Mouse (Mus musculus) heart, adult 11 months (tissue): ENCODE data around the gene E130218I03Rik.

ENCODE experiments used
- DNase-seq: peaks from one replicate; pipeline ENCODE4 v3.0.0; 2022

E130218I03Rik gene

DNA sequence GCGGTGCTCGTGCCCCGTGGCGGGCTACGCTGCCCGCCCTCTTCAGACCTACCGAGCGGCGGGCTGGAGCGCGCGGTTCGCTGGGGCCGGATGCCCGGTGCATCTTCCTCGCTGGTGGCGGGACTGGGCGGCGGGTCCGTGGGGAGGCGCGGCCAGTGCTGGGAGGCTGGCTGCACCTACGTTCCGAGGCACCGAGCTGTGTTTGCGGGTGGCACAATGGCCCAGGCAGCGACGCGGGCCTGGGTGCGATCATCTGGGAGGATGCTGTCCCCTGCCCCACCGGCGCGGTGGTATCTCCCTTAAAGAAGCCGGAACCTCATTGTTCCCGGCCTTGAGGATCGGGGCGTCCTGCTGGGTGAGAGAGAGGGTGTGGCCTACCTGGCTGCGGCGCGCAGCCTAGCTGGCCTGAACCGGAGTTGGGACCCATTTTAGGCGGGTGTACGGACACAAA is 44.1 kb downstream of the E130218I03Rik start, which contains the start of gene Pdik1l:
Gene Pdik1l (minus strand): TSS at position 321 of the 451 bp plus-strand sequence.
- DNase-seq: peak; percentile 98

DNA sequence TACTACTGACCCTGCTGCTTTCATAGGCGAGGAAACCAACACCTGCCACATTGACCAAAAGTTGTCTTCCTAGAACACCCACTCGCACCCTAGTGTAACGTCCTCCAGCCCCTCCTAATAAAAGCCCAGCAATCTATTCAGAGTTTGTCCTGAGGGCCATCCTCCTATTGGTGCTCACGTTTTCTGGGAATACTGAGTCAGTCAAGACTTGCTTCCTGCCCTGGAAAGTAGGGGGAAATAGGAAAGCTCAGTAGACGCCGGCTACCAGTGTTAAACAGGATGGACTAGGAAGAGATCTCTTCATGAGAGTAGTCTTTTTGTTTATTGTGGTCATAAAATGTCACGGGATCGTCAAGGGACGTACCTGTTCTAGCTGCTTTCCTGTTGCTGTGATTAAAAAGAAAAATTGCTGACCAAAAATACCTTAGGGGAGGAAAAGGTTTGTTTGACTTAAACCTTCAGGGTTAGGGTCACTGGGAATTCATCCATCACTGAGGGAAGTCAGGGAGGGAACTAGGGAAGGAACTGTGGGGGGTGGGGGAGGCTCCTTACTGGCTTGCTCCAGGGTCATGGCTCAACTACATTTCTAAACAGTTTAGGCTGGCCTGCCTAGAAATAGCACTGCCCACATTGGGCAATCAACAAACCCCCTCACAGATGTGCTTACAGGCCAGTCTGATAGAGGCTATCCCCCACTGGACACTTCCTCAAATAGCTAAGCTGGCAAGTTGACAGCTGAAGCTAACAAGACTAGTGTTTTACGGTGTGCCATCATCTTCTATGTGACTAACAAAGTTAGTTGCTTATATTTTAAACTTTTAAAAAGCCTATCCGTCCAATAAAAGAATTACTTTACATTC is 45.2 kb downstream of the E130218I03Rik start:
- peak; percentile 96 for DNase-seq

DNA sequence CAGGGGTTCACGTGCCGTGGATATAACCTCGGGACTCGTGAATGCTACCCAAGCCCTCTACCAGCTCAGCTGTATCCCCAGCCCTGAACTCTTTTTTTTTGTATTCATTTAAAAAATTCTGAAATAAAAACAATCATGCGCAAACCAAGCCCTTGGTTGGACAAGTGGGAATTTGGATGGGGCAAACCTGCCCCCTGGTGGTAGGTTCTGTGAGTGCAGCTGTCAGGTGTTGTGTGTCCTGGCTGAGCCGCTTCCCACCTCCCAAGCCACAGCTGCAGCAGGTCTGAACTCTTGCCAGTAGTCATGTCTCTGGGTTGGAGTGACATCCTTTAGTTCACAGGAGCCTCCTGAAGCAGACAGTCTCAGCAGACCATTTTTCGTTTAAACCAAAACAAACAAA is 48.6 kb downstream of the E130218I03Rik start:
- DNase-seq: peak; percentile 89

DNA sequence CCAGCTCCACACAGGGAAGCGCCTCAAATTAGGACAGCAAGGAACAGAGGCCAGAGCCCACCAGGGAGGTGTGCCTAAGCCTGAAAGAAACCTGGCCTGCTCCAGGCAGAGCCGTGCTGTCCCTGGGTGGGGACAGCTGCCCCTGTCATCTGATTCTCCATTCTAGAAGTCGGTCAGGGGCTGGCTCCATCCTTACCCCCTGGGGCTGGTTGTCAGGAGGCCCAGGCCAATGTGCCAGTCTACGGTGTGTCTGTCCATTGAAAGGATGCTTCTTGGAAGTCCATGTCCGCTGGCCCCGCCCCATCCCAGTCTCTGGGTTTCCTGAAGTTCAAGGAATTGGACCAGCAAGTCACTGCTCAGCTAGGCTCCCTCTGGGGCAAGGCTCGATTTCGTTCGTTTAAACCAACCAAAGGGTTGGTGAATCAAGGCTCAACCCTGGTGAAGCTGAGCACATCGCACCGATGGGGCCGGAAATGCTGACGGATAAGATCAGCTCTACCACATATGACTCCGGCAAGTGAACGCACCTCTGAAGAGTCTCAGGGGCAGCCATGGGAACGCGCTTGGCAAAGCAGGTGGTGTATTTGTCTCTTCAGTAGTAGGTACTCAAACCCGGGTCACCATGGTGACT is 49.7 kb downstream of the E130218I03Rik start:
- no peak for DNase-seq

DNA sequence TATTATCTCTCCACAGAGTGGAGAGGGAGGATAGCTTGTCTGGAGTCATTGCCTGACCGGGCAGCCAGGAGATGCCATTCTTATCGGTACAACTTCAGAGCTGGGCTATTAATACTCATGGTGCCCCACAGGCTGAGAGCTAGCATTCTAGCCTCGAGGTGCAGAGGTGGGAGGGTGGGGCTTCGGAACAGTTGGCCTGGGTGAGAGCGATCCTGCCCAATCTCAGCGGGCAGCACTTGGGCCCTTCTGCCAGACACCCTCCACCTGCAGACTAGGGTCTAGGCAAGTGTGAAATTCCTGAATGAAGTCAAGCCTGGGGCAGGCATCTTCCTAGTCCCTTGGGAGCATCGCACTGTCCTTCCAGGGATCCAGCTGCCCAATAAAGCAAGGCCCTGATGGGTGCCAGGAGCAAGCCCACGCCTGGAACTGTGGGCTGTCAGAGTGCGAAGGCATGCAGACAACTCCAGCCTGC is 50.3 kb downstream of the E130218I03Rik start:
- peak; percentile 99 for DNase-seq
